Mouse (Mus musculus): ENCODE results near the gene Apof.
A peak's percentile ranks its signal among the peaks of the same experiment; 100 is the strongest.
"Not testable (repeated sequence)": the region's sequence is repeated elsewhere in the genome, so short reads cannot be mapped to it uniquely, and the experiment has no call there.

The Apof gene

GRCm38 (mm10) chr10:128259946-128260345 is 8.5 kb upstream of the Apof start:
- no peak for DNase-seq

DNA sequence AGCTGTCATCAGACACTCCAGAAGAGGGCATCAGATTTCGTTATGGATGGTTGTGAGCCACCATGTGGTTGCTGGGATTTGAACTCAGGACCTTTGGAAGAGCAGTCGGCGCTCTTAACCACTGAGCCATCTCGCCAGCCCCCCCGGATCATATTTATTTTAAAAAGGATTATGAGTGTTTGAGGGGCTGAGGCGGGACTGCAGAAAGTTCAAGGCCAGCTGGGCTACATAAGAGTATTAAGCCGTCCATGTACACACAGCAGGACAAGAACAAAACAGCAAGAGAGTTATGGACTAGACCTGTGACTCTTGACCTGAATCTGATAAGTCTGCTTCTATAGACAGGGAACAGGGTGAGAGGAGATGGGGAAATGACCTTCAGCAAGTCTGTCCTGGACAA is 8.1 kb upstream of the Apof start:
- DNase-seq = not testable (repeated sequence)

DNA sequence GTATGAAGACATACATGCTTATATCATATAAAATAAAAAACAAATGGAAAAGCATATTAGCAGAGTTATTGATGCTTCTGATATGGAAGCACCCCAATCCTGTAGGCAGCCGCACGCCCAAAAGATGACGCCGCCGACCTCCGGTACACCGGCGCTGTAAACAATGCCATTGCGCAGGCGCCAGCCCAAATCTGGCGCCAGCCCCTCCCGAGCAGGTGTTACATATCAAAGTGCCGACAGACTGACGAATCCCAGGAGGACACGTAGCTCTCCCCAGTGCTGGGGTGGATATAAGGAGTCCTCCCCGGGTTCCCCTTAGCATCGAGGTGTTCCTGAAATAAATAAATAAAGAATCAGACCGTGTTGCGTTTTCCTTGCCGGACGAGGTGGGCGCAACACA is 6.2 kb upstream of the Apof start:
- no peak for DNase-seq

- DNase-seq = peak; percentile 42
These were observed 4.8 kb upstream of the Apof start for GRCm38 (mm10) chr10:128263393-128264310.

- DNase-seq = no peak
These were observed 887 bp downstream of the Apof start for GRCm38 (mm10) chr10:128269206-128269910.

DNA sequence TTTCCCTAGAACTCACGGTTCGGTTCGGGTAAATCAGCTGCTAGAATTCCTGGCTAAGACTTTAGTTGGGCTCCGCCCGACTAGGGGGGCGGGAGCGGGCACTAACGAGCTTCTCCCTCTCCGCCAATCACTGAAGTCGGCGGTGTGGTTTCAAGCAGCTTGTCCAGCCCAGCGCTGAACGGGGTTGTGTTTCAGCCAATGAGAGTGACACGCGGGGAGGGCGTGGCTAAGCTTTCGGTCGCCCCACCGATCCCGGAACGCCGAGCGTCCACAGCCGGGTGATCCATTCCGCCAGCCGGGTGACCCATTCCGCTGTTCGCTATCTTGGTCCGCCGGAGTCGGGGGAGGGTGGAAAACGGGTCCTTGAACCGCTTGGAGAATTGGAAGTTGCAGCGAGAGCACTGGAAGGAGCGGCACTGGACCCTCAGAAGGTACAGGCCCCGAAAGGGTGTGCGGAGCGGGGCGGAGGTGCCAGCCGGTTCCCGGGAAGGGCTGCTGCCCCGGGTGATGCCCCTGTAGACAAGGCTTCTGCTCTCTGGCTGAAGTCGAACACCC is 1.9 kb downstream of the Apof start, which contains the start of gene Stat2:
Gene Stat2, plus strand, starts transcription at position 273 of the 555 bp plus-strand sequence.
- DNase-seq = peak; percentile 98

DNA sequence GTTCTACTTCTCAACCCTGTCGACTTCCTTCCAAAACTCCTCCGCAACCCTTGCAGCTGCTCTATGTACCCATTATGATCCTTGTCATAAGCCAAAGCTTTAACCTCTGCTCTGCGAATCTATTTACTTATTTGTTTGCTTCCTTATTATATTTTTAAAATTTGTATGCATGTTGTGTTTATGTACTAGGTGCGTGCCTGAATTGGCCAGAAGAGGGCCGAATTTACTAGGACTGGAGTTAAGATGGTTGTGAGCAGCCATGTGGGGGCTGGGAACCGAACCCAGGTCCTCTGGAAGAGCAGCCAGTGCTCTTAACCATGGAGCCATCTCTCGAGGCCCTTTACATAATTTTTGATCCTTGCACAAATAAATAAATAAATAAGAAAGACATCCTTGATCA is 2.4 kb downstream of the Apof start:
- no peak for DNase-seq

DNA sequence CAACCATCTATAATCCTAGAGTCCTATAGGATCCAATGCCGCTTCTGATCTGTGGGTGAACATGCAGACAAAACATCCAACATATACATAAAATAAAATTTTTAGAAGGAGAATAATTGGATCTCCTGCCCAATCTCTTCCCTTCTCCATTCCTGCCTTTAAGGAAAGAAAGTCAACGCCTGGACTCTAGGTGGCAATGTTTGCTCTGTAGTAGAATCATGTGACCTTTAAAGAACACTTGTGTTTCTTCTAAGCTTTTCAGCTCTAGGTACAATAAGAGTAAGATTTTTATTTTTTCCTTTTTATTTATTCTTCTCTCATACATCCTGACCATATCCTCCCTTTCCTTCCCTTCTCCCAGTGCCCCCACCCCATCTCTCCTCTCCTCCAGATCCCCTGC is 3.4 kb downstream of the Apof start:
- DNase-seq = no peak

DNA sequence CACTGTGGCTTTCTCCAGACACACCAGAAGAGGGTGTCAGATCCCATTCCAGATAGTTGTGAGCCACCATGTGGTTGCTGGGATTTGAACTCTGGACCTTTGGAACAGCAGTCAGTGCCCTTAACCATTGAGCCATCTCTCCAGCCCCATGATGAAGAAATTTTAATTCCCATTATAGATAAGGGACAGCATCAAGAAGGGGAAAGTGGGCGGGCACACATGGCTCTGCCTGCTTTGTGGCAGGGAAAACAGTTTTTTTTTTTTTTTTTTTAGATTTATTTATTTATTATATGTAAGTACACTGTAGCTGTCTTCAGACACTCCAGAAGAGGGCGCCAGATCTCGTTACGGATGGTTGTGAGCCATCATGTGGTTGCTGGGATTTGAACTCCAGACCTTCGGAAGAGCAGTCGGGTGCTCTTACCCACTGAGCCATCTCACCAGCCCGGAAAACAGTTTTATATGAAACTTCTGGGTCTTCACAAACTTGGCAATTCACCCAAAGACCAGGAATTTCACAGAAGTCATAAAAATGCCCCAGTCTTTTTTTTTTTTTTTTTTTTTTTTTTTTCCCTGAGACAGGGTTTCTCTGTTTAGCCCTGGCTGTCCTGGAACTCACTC is 4.5 kb downstream of the Apof start:
- DNase-seq = not testable (repeated sequence)

DNA sequence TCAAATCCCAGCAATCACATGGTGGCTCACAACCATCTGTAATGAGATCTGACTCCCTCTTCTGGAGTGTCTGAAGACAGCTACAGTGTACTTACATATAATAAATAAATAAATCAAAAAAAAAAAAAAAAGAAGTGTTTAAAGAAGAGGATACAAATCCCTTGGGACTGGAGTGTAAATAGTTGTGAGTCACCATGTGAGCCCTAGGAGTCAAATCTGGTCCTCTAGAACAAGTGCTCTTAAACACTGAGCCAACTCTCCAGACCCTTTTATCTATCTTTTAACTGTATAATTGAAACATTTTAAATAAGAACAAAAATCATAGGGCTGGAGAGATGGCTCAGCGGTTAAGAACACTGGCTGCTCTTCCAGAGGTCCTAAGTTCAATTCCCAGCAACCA is 6.9 kb downstream of the Apof start:
- DNase-seq = not testable (repeated sequence)

DNA sequence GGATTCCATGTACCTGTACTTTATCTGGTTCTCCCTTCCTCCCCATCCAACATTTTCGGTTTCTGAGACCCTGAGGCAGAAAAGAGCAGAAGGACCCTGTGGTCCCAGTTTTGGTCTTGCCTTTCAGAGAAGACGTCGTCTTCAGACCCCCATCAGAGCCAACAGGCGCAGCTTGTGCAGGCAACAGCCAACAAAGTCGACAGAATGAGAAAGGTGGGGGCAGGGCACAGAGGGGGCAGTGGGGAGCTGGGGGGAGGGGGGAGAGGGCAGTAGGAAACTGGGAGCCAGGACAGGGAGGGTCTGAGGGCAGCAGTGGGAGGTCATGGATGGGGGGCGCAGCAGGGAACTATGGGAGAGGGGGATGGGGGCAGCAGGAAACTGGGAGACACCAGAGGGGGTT is 9.7 kb downstream of the Apof start:
- DNase-seq = no peak

GRCm38 (mm10) chr10:128280943-128281342 is 12.5 kb downstream of the Apof start:
- DNase-seq = no peak

- no peak for DNase-seq
These were observed 13.2 kb downstream of the Apof start for GRCm38 (mm10) chr10:128281682-128282081.

GRCm38 (mm10) chr10:128282886-128283450 is 14.5 kb downstream of the Apof start:
- DNase-seq = no peak

DNA sequence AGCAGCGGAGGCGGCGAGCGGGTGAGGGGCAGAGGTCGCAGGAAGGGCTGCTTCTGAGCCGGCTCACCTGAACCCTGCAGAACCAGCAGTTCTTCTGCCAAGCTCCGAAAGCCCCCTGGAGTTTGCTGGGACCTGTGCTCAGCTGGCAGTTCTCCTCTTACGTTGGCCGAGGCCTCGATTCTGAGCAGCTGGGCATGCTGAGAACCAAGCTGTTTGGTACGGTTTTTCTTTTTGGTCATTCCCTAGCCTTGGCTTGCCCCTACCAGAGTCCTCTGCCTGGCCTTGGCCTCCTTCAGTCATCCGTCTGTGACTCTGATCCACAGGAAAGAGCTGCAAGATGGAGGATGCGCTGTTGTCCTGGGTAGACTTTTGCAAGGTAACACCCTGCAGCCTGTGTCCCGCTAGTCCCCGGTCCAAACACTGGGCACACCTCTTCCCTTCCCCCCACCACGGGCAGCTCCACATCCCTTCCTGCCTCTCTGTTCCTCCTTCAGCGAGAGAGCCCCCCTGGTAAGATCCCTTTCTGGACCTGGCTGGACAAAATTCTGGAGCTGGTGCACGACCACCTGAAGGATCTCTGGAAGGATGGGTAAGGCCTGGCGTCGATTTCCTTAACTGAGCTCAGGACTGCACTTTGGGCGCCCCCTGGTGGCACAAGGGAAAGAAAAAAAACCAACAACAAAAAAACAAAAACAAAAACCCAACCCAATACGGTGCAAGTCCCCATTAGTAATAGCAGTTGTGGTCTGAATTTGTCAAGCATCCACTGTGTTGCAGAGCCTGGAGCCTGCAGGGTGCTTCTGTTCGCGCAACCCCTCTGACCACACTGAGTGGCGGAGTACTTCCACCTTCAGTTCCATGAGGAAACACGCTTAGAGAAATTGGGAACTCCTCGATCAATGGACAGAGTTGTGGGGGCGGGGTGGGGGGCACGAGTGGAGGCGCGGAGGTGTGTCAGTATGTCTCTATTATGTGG is 15.4 kb downstream of the Apof start:
- DNase-seq = peak; percentile 46

DNA sequence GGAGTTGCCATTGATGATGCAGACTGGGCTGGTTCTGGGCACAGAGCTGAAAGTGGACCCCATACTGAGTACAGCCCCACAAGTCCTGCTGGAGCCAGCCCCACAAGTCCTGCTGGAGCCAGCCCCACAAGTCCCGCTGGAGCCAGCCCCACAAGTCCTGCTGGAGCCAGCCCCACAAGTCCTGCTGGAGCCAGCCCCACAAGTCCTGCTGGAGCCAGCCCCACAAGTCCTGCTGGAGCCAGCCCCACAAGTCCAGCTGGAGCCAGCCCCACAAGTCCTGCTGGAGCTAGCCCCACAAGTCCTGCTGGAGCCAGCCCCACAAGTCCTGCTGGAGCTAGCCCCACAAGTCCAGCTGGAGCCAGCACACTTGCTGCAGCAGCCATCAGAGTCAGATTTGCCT is 22.1 kb downstream of the Apof start:
- DNase-seq = not testable (repeated sequence)

DNA sequence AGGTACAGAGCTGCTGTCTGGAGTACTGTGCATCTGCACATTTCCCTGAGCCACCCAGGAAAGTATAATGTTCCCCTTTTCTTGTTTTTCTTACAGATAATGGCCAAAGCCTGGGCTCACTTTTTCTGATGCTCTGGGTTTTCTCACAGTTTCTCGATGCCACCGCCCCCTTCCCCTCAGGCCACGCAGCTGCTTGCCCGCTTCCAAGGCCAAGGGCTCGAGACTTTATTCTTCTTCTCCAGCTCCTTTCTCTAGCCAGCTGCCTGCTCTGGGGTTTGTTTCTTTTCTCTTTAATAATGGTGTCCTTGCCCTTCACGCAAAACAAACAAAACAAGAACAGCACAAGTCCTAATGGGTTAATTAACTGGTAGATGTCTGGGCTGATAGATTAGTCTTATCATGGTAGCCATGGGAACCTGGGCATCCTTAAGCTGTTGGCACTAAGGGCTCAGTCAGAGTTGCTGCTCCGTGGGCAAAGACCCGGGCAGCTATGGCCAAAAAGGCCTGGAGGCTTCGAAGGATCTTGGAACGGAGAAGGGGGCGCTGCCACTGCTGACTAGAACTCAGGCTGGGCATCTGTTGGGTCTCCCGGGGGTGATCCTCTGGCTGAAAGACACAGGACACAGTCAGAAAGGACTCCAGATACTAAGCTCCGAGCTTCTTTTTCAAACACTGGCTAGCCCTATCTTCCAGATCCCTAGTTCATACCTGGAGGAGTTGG is 28.1 kb downstream of the Apof start:
- DNase-seq = no peak

- DNase-seq = no peak
These were observed 28.8 kb downstream of the Apof start for GRCm38 (mm10) chr10:128297221-128297620.

- DNase-seq = no peak
These were observed 29.2 kb downstream of the Apof start for GRCm38 (mm10) chr10:128297622-128298021.

GRCm38 (mm10) chr10:128298243-128298642 is 29.8 kb downstream of the Apof start:
- DNase-seq = no peak

DNA sequence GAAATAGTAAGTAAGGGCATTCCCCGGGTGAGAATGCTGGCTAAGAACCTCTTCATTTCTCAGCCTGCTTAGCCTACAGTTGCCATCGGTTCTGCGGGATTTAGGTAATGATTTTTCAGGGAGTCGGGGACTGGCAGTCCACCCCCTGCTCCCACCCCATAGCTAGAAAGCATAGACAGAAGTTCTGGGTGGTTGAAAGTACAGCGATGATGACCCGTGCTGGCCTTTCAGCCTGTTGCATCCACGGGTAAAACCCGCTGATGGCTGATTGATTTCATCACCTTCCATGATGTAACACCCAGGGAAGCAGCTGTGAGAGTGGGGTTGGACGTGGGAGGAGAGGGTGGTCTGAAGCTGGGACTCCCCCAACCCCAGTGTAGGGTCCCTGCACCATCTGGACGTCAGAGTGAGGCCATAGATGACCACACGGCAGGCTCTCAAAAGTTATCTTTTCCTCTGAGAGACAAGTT is 30.3 kb downstream of the Apof start, which contains the start of gene Il23a:
Gene Il23a, minus strand, starts transcription at position 51 of the 470 bp plus-strand sequence.
- no peak for DNase-seq

Measured in right cerebral cortex, adult 18-20 months (tissue).